Mouse (Mus musculus): ENCODE measurements around the gene Limk1. TPM values are rescaled to one million over a fixed set of nuclear protein-coding genes. Genes with fewer than 3 reads are reported as not detected.

Limk1 gene
- total and polyA plus RNA-seq, 3 experiments, result 7.2 to 27.7 (median 10.8) TPM

DNA sequence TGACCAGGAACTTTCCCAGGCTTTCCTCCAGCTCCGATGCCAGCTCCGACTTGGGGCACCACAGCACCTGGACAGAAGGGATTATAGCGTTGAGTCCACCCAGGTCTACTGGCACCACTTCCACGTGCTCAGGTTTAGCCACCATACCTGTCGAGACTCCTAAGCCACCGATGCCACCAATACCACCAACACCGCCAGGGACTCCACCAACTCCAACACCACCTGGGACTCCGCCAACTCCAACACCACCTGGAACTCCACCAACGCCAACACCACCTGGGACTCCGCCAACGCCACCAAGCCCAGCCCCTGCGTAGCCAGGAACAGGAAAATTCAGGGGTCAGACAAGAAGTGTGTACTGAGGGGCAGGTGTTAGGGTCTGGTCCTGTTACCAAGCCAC lies 40.7 kb upstream of the Limk1 start:
- H3K9me3 ChIP-seq (replicated peaks; ENCODE audit: low read length), result no peaks in the 10 kb centered on the region
- no peak overlapping the region for H3K4me2 ChIP-seq (ENCODE audit: insufficient read depth, low read depth, poor library complexity, severe bottlenecking)
- in situ Hi-C loops (cut with MboI; ENCODE audit: low pct_ligation_motif_present, low pct_unique_long_range_greater_than_20kb, low sequenced_read_pairs) (loop anchor here (25.0 kb wide), 1 partner anchor 183 kb away; the partner anchor contains the start of genes Cldn13 and Tmem270), dilution Hi-C loops (cut with MboI; ENCODE audit: extremely low pct_ligation_motif_present, extremely low pct_unique_long_range_greater_than_20kb, low sequenced_read_pairs) (no loop called here)
- no peaks in the 10 kb centered on the region for H3K4me1 ChIP-seq (ENCODE audit: control insufficient read depth in 1 of 2, insufficient read depth in 2 of 2)
- peaks cover 79% of the 10 kb centered on the region for H3K27me3 ChIP-seq (replicated peaks)
- TF ChIP-seq ELF1 (IDR thresholded peaks at IDR 0.05; ENCODE audit: low read depth, low read length) (no peak), TBP (conservative IDR thresholded peaks at IDR 0.05; ENCODE audit: low read depth, low read length) (no peak), JUN (IDR thresholded peaks at IDR 0.05; ENCODE audit: insufficient read depth, low read depth, low read length) (no peak), NELFE (IDR thresholded peaks at IDR 0.05; ENCODE audit: low read depth, low read length) (no peak), E2F4 (IDR thresholded peaks at IDR 0.05; ENCODE audit: insufficient replicate concordance, low read depth, low read length) (no peak), NRF1 (IDR thresholded peaks at IDR 0.05; ENCODE audit: low read depth, low read length) (no peak), MYC (IDR thresholded peaks at IDR 0.05; ENCODE audit: low read depth, low read length) (no peak)
- no peak overlapping the region for H3K9ac ChIP-seq (ENCODE audit: insufficient read depth, low read depth)
- H3K79me2 ChIP-seq (replicated peaks; ENCODE audit: control insufficient read depth, extremely low read depth, insufficient read depth, poor library complexity, severe bottlenecking), result no peaks in the 10 kb centered on the region
- no peaks in the 10 kb centered on the region for H3K36me3 ChIP-seq (replicated peaks in 1 of 2; ENCODE audit: control insufficient read depth in 1 of 2, insufficient read depth in 1 of 2, low read length in 1 of 2)
- no peak overlapping the region for H3K27ac ChIP-seq (ENCODE audit: insufficient read depth, low read depth)
- no peak overlapping the region for H3K4me3 ChIP-seq (replicated peaks in 1 of 3; ENCODE audit: low read depth in 2 of 3, low read length in 2 of 3, poor library complexity in 1 of 3)
- DNase-seq (ENCODE audit: extremely low read depth), result no peak

GRCm38 (mm10) chr5:134728535-134728934 lies 40.1 kb upstream of the Limk1 start:
- dilution Hi-C loops (cut with MboI; ENCODE audit: extremely low pct_ligation_motif_present, extremely low pct_unique_long_range_greater_than_20kb, low sequenced_read_pairs) (no loop called here), in situ Hi-C loops (cut with MboI; ENCODE audit: low pct_ligation_motif_present, low pct_unique_long_range_greater_than_20kb, low sequenced_read_pairs) (loop anchor here (25.0 kb wide), 1 partner anchor 184 kb away; the partner anchor contains the start of genes Cldn13 and Tmem270)
- Histone ChIP-seq H3K4me3 (replicated peaks in 1 of 3; ENCODE audit: low read depth in 2 of 3, low read length in 2 of 3, poor library complexity in 1 of 3) (no peak overlapping the region), H3K79me2 (replicated peaks; ENCODE audit: control insufficient read depth, extremely low read depth, insufficient read depth, poor library complexity, severe bottlenecking) (no peaks in the 10 kb centered on the region), H3K36me3 (replicated peaks in 1 of 2; ENCODE audit: control insufficient read depth in 1 of 2, insufficient read depth in 1 of 2, low read length in 1 of 2) (no peaks in the 10 kb centered on the region), H3K9me3 (replicated peaks; ENCODE audit: low read length) (no peaks in the 10 kb centered on the region), H3K27ac (ENCODE audit: insufficient read depth, low read depth) (no peak overlapping the region), H3K4me1 (ENCODE audit: control insufficient read depth in 1 of 2, insufficient read depth in 2 of 2) (no peaks in the 10 kb centered on the region), H3K4me2 (ENCODE audit: insufficient read depth, low read depth, poor library complexity, severe bottlenecking) (no peak overlapping the region), H3K9ac (ENCODE audit: insufficient read depth, low read depth) (no peak overlapping the region), H3K27me3 (replicated peaks) (peaks cover 73% of the 10 kb centered on the region)
- DNase-seq (ENCODE audit: extremely low read depth), result no peak
- TF ChIP-seq RAD21 (IDR thresholded peaks at IDR 0.05; ENCODE audit: low read depth, low read length), result no peak
- no peak for TF ChIP-seq ELF1 (IDR thresholded peaks at IDR 0.05; ENCODE audit: low read depth, low read length)
- no peak for TF ChIP-seq SMC3 (IDR thresholded peaks at IDR 0.05; ENCODE audit: low read depth, low read length)
- no peak for TF ChIP-seq ZMIZ1 (IDR thresholded peaks at IDR 0.05; ENCODE audit: low read depth, low read length)
- no peak for TF ChIP-seq MXI1 (IDR thresholded peaks at IDR 0.05; ENCODE audit: low read depth, low read length)
- TF ChIP-seq MAZ (IDR thresholded peaks at IDR 0.05; ENCODE audit: low read depth, low read length), result no peak
- TF ChIP-seq E2F4 (IDR thresholded peaks at IDR 0.05; ENCODE audit: insufficient replicate concordance, low read depth, low read length), result no peak

All from CH12.LX (cell line).